Mouse (Mus musculus): Measurements from ENCODE around the gene Tstd3.

- TF ChIP-seq POLR2A (IDR thresholded peaks at IDR 0.05; ENCODE audit: borderline replicate concordance, extremely low read depth, insufficient read depth, insufficient read length, poor library complexity, severe bottlenecking) (no peak), CTCF (IDR thresholded peaks at IDR 0.05; ENCODE audit: borderline replicate concordance, extremely low read depth, insufficient read depth, insufficient read length) (no peak)
Measured at GRCm38 (mm10) chr4:21761416-21762160, 5.4 kb downstream of the Tstd3 start.
